Mouse (Mus musculus) thymus, postnatal 25 days (tissue): ENCODE measurements around the gene Robo4.

ENCODE experiments used
- DNase-seq: peaks from one replicate; pipeline ENCODE4 v3.0.0; 2022

The Robo4 gene

GRCm38 (mm10) chr9:37401802-37402201 is at the start of gene Robo4:
Gene Robo4, plus strand, starts transcription at chr9:37401897.
- DNase-seq = no peak

GRCm38 (mm10) chr9:37354485-37354884 is 47.2 kb upstream of the Robo4 start:
- no peak for DNase-seq

GRCm38 (mm10) chr9:37358713-37359330 is 42.9 kb upstream of the Robo4 start:
- no peak for DNase-seq

- no peak for DNase-seq
Measured at GRCm38 (mm10) chr9:37359331-37360220, 42.1 kb upstream of the Robo4 start.

- DNase-seq = no peak
Measured at GRCm38 (mm10) chr9:37362084-37362483, 39.6 kb upstream of the Robo4 start.

- no peak for DNase-seq
Measured at GRCm38 (mm10) chr9:37362881-37363280, 38.8 kb upstream of the Robo4 start.

GRCm38 (mm10) chr9:37363551-37363950 is 38.1 kb upstream of the Robo4 start:
- no peak for DNase-seq

- DNase-seq = no peak
Measured at GRCm38 (mm10) chr9:37364392-37364791, 37.3 kb upstream of the Robo4 start.

GRCm38 (mm10) chr9:37365706-37366105 is 36.0 kb upstream of the Robo4 start:
- DNase-seq = no peak

GRCm38 (mm10) chr9:37367301-37368080 is 34.2 kb upstream of the Robo4 start, which contains the start of gene Hepacam:
Gene Hepacam, plus strand, starts transcription at chr9:37367351.
- no peak for DNase-seq

- no peak for DNase-seq
Measured at GRCm38 (mm10) chr9:37368081-37368830, 33.4 kb upstream of the Robo4 start.

- no peak for DNase-seq
Measured at GRCm38 (mm10) chr9:37368860-37369259, 32.8 kb upstream of the Robo4 start.

- DNase-seq = no peak
Measured at GRCm38 (mm10) chr9:37371232-37371801, 30.4 kb upstream of the Robo4 start.

GRCm38 (mm10) chr9:37375718-37376117 is 26.0 kb upstream of the Robo4 start:
- no peak for DNase-seq

- DNase-seq = no peak
Measured at GRCm38 (mm10) chr9:37383161-37383560, 18.5 kb upstream of the Robo4 start.

GRCm38 (mm10) chr9:37384284-37385182 is 17.2 kb upstream of the Robo4 start:
- DNase-seq = no peak

GRCm38 (mm10) chr9:37390891-37391290 is 10.8 kb upstream of the Robo4 start:
- DNase-seq = no peak

- no peak for DNase-seq
Measured at GRCm38 (mm10) chr9:37392071-37392470, 9.6 kb upstream of the Robo4 start.

GRCm38 (mm10) chr9:37393482-37394131 is 8.1 kb upstream of the Robo4 start:
- DNase-seq = no peak

- DNase-seq = no peak
Measured at GRCm38 (mm10) chr9:37400585-37400984, 1.1 kb upstream of the Robo4 start.

- DNase-seq = no peak
Measured at GRCm38 (mm10) chr9:37402501-37402900, 804 bp downstream of the Robo4 start.
